Mouse (Mus musculus) ES-E14 (cell line): ENCODE results near the gene Llgl2. TPM values are rescaled to one million over a fixed set of nuclear protein-coding genes. Genes with fewer than 3 reads are reported as not detected.

Source experiments
- DNase-seq: peaks from one replicate; pipeline ENCODE4 v3.0.0-alpha.2; 2013; ENCODE audit warnings: low read depth, low spot score
- H3K27ac ChIP-seq: 2 replicates; pipeline ENCODE4 v1.5.1; 2012; ENCODE audit warnings: low read depth, mild to moderate bottlenecking, low read length, moderate library complexity, mixed read lengths; ENCODE audit not compliant: poor library complexity, insufficient read depth, severe bottlenecking
- H3K36me3 ChIP-seq: 2 replicates; pipeline ENCODE4 v1.6.1; 2012; ENCODE audit warnings: mild to moderate bottlenecking, low read length, moderate library complexity, mixed read lengths; ENCODE audit not compliant: control insufficient read depth, poor library complexity, insufficient read depth, severe bottlenecking
- H3K4me1 ChIP-seq, 2 experiments: fragments of 150-350 bp in 1 of 2; sonication (generic) in 1 of 2; 2 replicates each; pipeline ENCODE4 v1.6.1; 2012; ENCODE audit warnings: low read length in 2 of 2, mild to moderate bottlenecking in 1 of 2, mixed read lengths in 1 of 2; ENCODE audit not compliant: control insufficient read depth in 2 of 2, insufficient read depth in 2 of 2, poor library complexity in 1 of 2
- H3K4me3 ChIP-seq, 2 experiments: fragments of 150-350 bp in 1 of 2; sonication (generic) in 1 of 2; 2 replicates each; pipeline ENCODE4 v1.5.1; 2012; ENCODE audit warnings: low read length in 2 of 2, low read depth in 1 of 2, mild to moderate bottlenecking in 1 of 2, mixed read lengths in 1 of 2; ENCODE audit not compliant: insufficient read depth in 1 of 2, poor library complexity in 1 of 2, severe bottlenecking in 1 of 2
- H3K9ac ChIP-seq: 2 replicates; pipeline ENCODE4 v1.6.1; 2012; ENCODE audit warnings: low read depth, mild to moderate bottlenecking, low read length, mixed read lengths; ENCODE audit not compliant: poor library complexity, insufficient read depth, severe bottlenecking
- H3K9me3 ChIP-seq: fragments of 150-350 bp; sonication (generic); 2 replicates; pipeline ENCODE4 v1.6.1; 2012; ENCODE audit warnings: low read depth, mild to moderate bottlenecking, low read length; ENCODE audit not compliant: control insufficient read depth, insufficient read depth
- CHD2 ChIP-seq: IDR thresholded peaks from 2 replicates; pipeline ENCODE4 v1.6.1; 2014; ENCODE audit warnings: mild to moderate bottlenecking, low read depth, low read length, inconsistent platforms
- HCFC1 ChIP-seq: IDR thresholded peaks from 2 replicates; pipeline ENCODE4 v1.6.1; 2012; ENCODE audit warnings: low read length, inconsistent platforms, borderline replicate concordance; ENCODE audit not compliant: insufficient read depth
- MAFK ChIP-seq: IDR thresholded peaks from 2 replicates; pipeline ENCODE4 v1.6.1; 2014; ENCODE audit warnings: mild to moderate bottlenecking, low read depth, low read length, inconsistent platforms; ENCODE audit not compliant: insufficient read depth
- ZC3H11A ChIP-seq: IDR thresholded peaks from 2 replicates; pipeline ENCODE4 v1.6.1; 2012; ENCODE audit warnings: low read depth, mild to moderate bottlenecking, inconsistent platforms, low read length, borderline replicate concordance
- ZNF384 ChIP-seq: IDR thresholded peaks from 2 replicates; pipeline ENCODE4 v1.6.1; 2012; ENCODE audit warnings: low read depth, low read length, inconsistent platforms
- in situ Hi-C, 2 experiments: fragments of 600-800 bp; cut with MboI; formaldehyde crosslinking; loops; one replicate each; pipeline ENCODE4 v1.15.1; 2025; ENCODE audit warnings: low sequenced_read_pairs in 2 of 2, inconsistent platforms in 1 of 2; ENCODE audit not compliant: unreplicated experiment in 2 of 2
- total RNA-seq: library from RNA; depleted of rRNA; stranded (reverse); fragments of 300-350 nt; gene quantifications from 2 replicates; pipeline ENCODE4 v1.2.3, GENCODE M21; 2012

Gene Llgl2
- total RNA-seq, 1 experiment, result 145 TPM

GRCm38 (mm10) chr11:115824813-115825212, 964 bp downstream of the Llgl2 start:
- Histone ChIP-seq H3K9me3 (no peaks in the 10 kb centered on the region), H3K4me1 (peaks cover 1 to 22% of the 10 kb centered on the region in 2 experiments; a peak in 2 of 4 replicates), H3K27ac (no peak overlapping the region), H3K9ac (peak overlapping the region; percentile 75), H3K4me3 (peak overlapping the region; percentile 75 to 95), H3K36me3 (peaks cover 23% of the 10 kb centered on the region)
- DNase-seq, result no peak
- in situ Hi-C loops, result no loop called here
- TF ChIP-seq CHD2, result no peak

GRCm38 (mm10) chr11:115826487-115826886, 2.6 kb downstream of the Llgl2 start:
- Histone ChIP-seq H3K4me1 (peaks cover 7 to 31% of the 10 kb centered on the region in 2 experiments; a peak in 3 of 4 replicates), H3K27ac (no peak overlapping the region; the same call in 1 of the 2 replicates), H3K36me3 (peaks cover 9% of the 10 kb centered on the region), H3K9me3 (no peaks in the 10 kb centered on the region), H3K4me3 (no peak overlapping the region), H3K9ac (no peak overlapping the region)
- in situ Hi-C loops, result no loop called here
- no peak for DNase-seq
- TF ChIP-seq MAFK, result no peak
- TF ChIP-seq CHD2, result no peak
- TF ChIP-seq HCFC1, result no peak
- no peak for TF ChIP-seq ZNF384

DNA sequence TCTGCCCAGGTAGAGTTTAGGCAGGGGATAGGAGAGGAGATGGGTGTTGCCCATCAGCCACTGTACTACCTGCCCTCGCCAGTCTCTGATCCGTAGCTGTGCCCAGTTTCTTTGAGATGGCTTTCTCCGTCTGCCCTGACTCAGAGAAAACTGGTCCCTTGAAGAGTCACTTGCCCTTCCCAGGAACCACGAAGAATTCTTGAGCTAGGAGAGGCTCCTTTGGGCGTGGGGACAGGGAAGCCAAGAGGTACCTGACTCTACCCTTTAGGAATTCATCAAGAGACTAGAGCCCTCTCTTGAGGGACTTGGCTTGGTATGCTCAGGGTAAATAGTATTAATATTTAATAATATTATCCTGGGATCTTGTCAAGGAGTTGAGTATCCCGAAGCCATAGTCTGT, 3.8 kb downstream of the Llgl2 start:
- Histone ChIP-seq H3K27ac (no peak overlapping the region), H3K4me1 (peaks cover 13 to 39% of the 10 kb centered on the region in 2 experiments; a peak in 3 of 4 replicates), H3K9me3 (no peaks in the 10 kb centered on the region), H3K4me3 (no peak overlapping the region), H3K36me3 (peaks cover 1% of the 10 kb centered on the region), H3K9ac (no peak overlapping the region)
- in situ Hi-C loops, result no loop called here
- no peak for TF ChIP-seq ZC3H11A
- TF ChIP-seq HCFC1, result no peak
- no peak for TF ChIP-seq MAFK
- no peak for TF ChIP-seq ZNF384
- no peak for TF ChIP-seq CHD2
- DNase-seq, result no peak

DNA sequence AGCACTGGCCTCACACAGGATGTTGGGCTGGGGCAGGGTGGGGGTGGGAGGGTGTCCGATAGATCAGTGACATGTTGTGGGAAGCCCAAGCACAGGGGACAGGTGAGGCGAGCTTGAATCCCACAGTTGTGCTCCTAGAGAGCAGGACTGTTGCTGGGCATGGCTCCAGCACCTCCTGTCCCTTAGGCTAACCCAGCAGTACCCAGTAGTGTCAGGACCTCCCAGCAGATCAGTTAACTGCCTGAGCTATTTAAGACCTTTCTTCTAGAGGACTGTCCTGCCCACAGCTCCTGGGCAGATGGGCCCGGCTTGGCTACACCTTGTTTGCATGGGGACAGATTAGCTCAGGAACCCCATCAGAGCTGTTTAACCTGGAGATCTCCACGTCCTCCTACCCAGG, 5.2 kb downstream of the Llgl2 start:
- Histone ChIP-seq H3K9me3 (no peaks in the 10 kb centered on the region), H3K4me1 (peaks cover 16 to 51% of the 10 kb centered on the region in 2 experiments; a peak in 3 of 4 replicates), H3K9ac (peak overlapping the region; percentile 39; the same call in 1 of the 2 replicates), H3K4me3 (no peak overlapping the region), H3K36me3 (no peaks in the 10 kb centered on the region), H3K27ac (no peak overlapping the region)
- TF ChIP-seq MAFK, result no peak
- no peak for TF ChIP-seq ZC3H11A
- no peak for TF ChIP-seq HCFC1
- no peak for TF ChIP-seq CHD2
- TF ChIP-seq ZNF384, result no peak
- DNase-seq, result no peak
- in situ Hi-C loops, result no loop called here

DNA sequence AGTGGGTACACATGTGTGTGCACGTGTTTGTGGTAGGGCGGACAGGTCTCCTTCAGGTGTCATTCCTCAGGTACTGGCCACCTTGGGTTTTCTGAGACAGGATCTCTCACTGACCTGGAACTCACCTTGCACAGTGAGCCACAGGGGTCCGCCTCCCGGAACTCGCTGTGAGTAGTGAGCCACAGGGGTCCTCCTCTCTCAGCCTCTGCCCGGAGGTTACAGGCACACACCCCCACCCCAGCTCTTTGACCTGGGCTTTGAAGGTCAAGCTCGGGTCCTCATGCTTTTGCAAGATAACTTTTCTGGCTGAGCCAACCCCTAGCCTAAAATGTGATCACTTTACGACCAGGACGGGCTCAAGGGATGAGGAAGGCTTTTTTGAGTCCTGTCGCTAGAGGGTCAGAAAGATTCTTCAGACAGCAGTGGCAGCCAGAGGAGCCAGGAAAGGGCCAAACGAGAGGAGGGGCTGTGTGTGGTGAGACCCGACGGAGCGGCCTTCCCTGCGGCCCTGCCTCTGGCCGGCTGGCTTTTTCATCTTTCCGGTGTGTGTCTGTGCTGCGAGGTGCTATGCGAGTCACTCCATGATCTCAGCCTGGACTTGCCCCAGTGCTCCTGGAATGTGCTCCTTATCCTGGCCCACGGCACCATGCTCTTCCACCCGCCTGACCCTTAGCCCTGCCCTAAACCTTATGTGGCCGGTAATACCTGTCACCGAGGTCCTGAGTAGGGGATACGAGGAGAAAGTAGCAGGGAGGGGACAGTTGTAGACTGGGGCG, 6.9 kb downstream of the Llgl2 start:
- H3K9ac ChIP-seq, result peak overlapping the region; percentile 80
- peaks cover 16 to 59% of the 10 kb centered on the region in 2 experiments; a peak in 3 of 4 replicates for H3K4me1 ChIP-seq
- DNase-seq, result peak; percentile 77
- no peaks in the 10 kb centered on the region for H3K9me3 ChIP-seq
- in situ Hi-C loops, result no loop called here
- H3K27ac ChIP-seq, result peak overlapping the region; percentile 97
- peak overlapping the region in 1 of 2 experiments; percentile 61; a peak in 3 of 4 replicates for H3K4me3 ChIP-seq
- TF ChIP-seq CHD2, result no peak
- no peak for TF ChIP-seq ZNF384
- no peak for TF ChIP-seq HCFC1
- TF ChIP-seq ZC3H11A, result no peak
- TF ChIP-seq MAFK, result no peak
- no peaks in the 10 kb centered on the region for H3K36me3 ChIP-seq
